Mouse (Mus musculus): ENCODE results near the gene Gm28845. TPM values are rescaled to one million over a fixed set of nuclear protein-coding genes. Genes with fewer than 3 reads are reported as not detected.
A peak's percentile ranks its signal among the peaks of the same experiment; 100 is the strongest.

The Gm28845 gene
- 2.6 TPM in 1 of 2 replicates, not detected in the other for total RNA-seq (2014; rRNA removed)
- polyA plus RNA-seq (2015; fragmentation: Nextera tagmentation; extraction: Ambion mirVana): 0.64 and 0.74 TPM in 2 replicates

- DNase-seq (ENCODE audit: low spot score) (no peak), ATAC-seq (no peak)
- no peaks in the 10 kb centered on the region for H3K4me1 ChIP-seq (ENCODE audit: insufficient read depth, low read length)
- H3K9ac ChIP-seq (replicated peaks; ENCODE audit: low read length): no peak within 1 kb of the TSS
- H3K4me3 ChIP-seq (ENCODE audit: low read length): no peak within 1 kb of the TSS
- no peaks in the 10 kb centered on the region for H3K27me3 ChIP-seq (ENCODE audit: insufficient read depth, low read length)
- no peaks in the 10 kb centered on the region for H3K9me3 ChIP-seq (ENCODE audit: low read length)
- no peak for TF ChIP-seq CTCF (IDR thresholded peaks at IDR 0.05; ENCODE audit: low read depth)
- no peaks in the 10 kb centered on the region for H3K36me3 ChIP-seq (ENCODE audit: insufficient read depth, low read length)
- no peak within 1 kb of the TSS for H3K4me2 ChIP-seq (ENCODE audit: low read depth, low read length)
- no peak within 1 kb of the TSS for H3K27ac ChIP-seq
- 71% methylated on average over 1 of the region's 1 CpGs for WGBS
These were observed at the start of gene Gm28845 for GRCm38 (mm10) chr1:65119438-65119837. TSS of gene Gm28845 (minus strand) at chr1:65119558.

GRCm38 (mm10) chr1:65167496-65167895, 48.1 kb upstream of the Gm28845 start:
- Histone ChIP-seq H3K36me3 (ENCODE audit: insufficient read depth, low read length) (peaks cover 73% of the 10 kb centered on the region), H3K9me3 (ENCODE audit: low read length) (no peaks in the 10 kb centered on the region), H3K27me3 (ENCODE audit: insufficient read depth, low read length) (no peaks in the 10 kb centered on the region), H3K9ac (replicated peaks; ENCODE audit: low read length) (no peak overlapping the region), H3K4me1 (ENCODE audit: insufficient read depth, low read length) (no peaks in the 10 kb centered on the region), H3K4me3 (ENCODE audit: low read length) (no peak overlapping the region), H3K27ac (no peak overlapping the region), H3K4me2 (ENCODE audit: low read depth, low read length) (no peak overlapping the region)
- 85% methylated on average over 1 of the region's 1 CpGs for WGBS
- ATAC-seq (no peak), DNase-seq (ENCODE audit: low spot score) (no peak)
- TF ChIP-seq CTCF (IDR thresholded peaks at IDR 0.05; ENCODE audit: low read depth): no peak

- Histone ChIP-seq H3K4me2 (ENCODE audit: low read depth, low read length) (no peak overlapping the region), H3K4me3 (ENCODE audit: low read length) (no peak overlapping the region), H3K27me3 (ENCODE audit: insufficient read depth, low read length) (no peaks in the 10 kb centered on the region), H3K4me1 (ENCODE audit: insufficient read depth, low read length) (no peaks in the 10 kb centered on the region), H3K9me3 (ENCODE audit: low read length) (no peaks in the 10 kb centered on the region), H3K9ac (replicated peaks; ENCODE audit: low read length) (no peak overlapping the region), H3K27ac (no peak overlapping the region), H3K36me3 (ENCODE audit: insufficient read depth, low read length) (peaks cover 65% of the 10 kb centered on the region)
- no peak for ATAC-seq
- peak; percentile 8 for DNase-seq (ENCODE audit: low spot score)
- 100% methylated on average over 1 of the region's 1 CpGs for WGBS
- peak; percentile 23; the same call in 1 of the 2 replicates for TF ChIP-seq CTCF (IDR thresholded peaks at IDR 0.05; ENCODE audit: low read depth)
These were observed 42.9 kb upstream of the Gm28845 start for GRCm38 (mm10) chr1:65162210-65162609.

GRCm38 (mm10) chr1:65156111-65156510, 36.8 kb upstream of the Gm28845 start:
- no peak for TF ChIP-seq CTCF (IDR thresholded peaks at IDR 0.05; ENCODE audit: low read depth)
- H3K9ac ChIP-seq (replicated peaks; ENCODE audit: low read length): no peak overlapping the region
- no peaks in the 10 kb centered on the region for H3K9me3 ChIP-seq (ENCODE audit: low read length)
- DNase-seq (ENCODE audit: low spot score) (no peak), ATAC-seq (no peak)
- no peaks in the 10 kb centered on the region for H3K27me3 ChIP-seq (ENCODE audit: insufficient read depth, low read length)
- 90% methylated on average over 5 of the region's 5 CpGs for WGBS
- H3K4me1 ChIP-seq (ENCODE audit: insufficient read depth, low read length): no peaks in the 10 kb centered on the region
- H3K4me2 ChIP-seq (ENCODE audit: low read depth, low read length): no peak overlapping the region
- H3K27ac ChIP-seq: no peak overlapping the region
- H3K36me3 ChIP-seq (ENCODE audit: insufficient read depth, low read length): peaks cover 16% of the 10 kb centered on the region
- H3K4me3 ChIP-seq (ENCODE audit: low read length): no peak overlapping the region

GRCm38 (mm10) chr1:65154814-65155213, 35.5 kb upstream of the Gm28845 start:
- no peaks in the 10 kb centered on the region for H3K27me3 ChIP-seq (ENCODE audit: insufficient read depth, low read length)
- no peak overlapping the region for H3K9ac ChIP-seq (replicated peaks; ENCODE audit: low read length)
- H3K9me3 ChIP-seq (ENCODE audit: low read length): no peaks in the 10 kb centered on the region
- ATAC-seq (no peak), DNase-seq (ENCODE audit: low spot score) (no peak)
- H3K4me2 ChIP-seq (ENCODE audit: low read depth, low read length): no peak overlapping the region
- H3K27ac ChIP-seq: no peak overlapping the region
- no peak overlapping the region for H3K4me3 ChIP-seq (ENCODE audit: low read length)
- TF ChIP-seq CTCF (IDR thresholded peaks at IDR 0.05; ENCODE audit: low read depth): no peak
- H3K36me3 ChIP-seq (ENCODE audit: insufficient read depth, low read length): peaks cover 4% of the 10 kb centered on the region; the same call in 1 of the 2 replicates
- no peaks in the 10 kb centered on the region for H3K4me1 ChIP-seq (ENCODE audit: insufficient read depth, low read length)

GRCm38 (mm10) chr1:65147971-65148370, 28.6 kb upstream of the Gm28845 start:
- Histone ChIP-seq H3K36me3 (ENCODE audit: insufficient read depth, low read length) (no peaks in the 10 kb centered on the region), H3K9me3 (ENCODE audit: low read length) (no peaks in the 10 kb centered on the region), H3K9ac (replicated peaks; ENCODE audit: low read length) (no peak overlapping the region), H3K4me3 (ENCODE audit: low read length) (no peak overlapping the region), H3K27ac (no peak overlapping the region), H3K27me3 (ENCODE audit: insufficient read depth, low read length) (no peaks in the 10 kb centered on the region), H3K4me2 (ENCODE audit: low read depth, low read length) (no peak overlapping the region), H3K4me1 (ENCODE audit: insufficient read depth, low read length) (no peaks in the 10 kb centered on the region)
- WGBS: 77% methylated on average over 3 of the region's 3 CpGs
- no peak for TF ChIP-seq CTCF (IDR thresholded peaks at IDR 0.05; ENCODE audit: low read depth)
- DNase-seq (ENCODE audit: low spot score) (no peak), ATAC-seq (no peak)

GRCm38 (mm10) chr1:65147326-65147725, 28.0 kb upstream of the Gm28845 start:
- Histone ChIP-seq H3K27me3 (ENCODE audit: insufficient read depth, low read length) (no peaks in the 10 kb centered on the region), H3K27ac (no peak overlapping the region), H3K9me3 (ENCODE audit: low read length) (no peaks in the 10 kb centered on the region), H3K36me3 (ENCODE audit: insufficient read depth, low read length) (no peaks in the 10 kb centered on the region), H3K4me2 (ENCODE audit: low read depth, low read length) (no peak overlapping the region), H3K4me3 (ENCODE audit: low read length) (no peak overlapping the region), H3K9ac (replicated peaks; ENCODE audit: low read length) (no peak overlapping the region), H3K4me1 (ENCODE audit: insufficient read depth, low read length) (no peaks in the 10 kb centered on the region)
- ATAC-seq (no peak), DNase-seq (ENCODE audit: low spot score) (no peak)
- 91% methylated on average over 5 of the region's 5 CpGs for WGBS
- no peak for TF ChIP-seq CTCF (IDR thresholded peaks at IDR 0.05; ENCODE audit: low read depth)

All from hindbrain, postnatal 0 days (tissue).